Mouse (Mus musculus) heart, embryonic 15.5 days (tissue): ENCODE results near the gene Olfr824. TPM values are rescaled to one million over a fixed set of nuclear protein-coding genes. Genes with fewer than 3 reads are reported as not detected.

Experiments
- polyA plus RNA-seq: library from polyadenylated mRNA; unstranded; fragments of >200 nt; fragmentation: Nextera tagmentation; extraction: Ambion mirVana; gene quantifications from 2 replicates; pipeline ENCODE4 v1.2.1, GENCODE M21; 2015

Olfr824 gene
- polyA plus RNA-seq, 1 experiment from 2014 or later: not detected

Other genes with a start within 250 kb of the Olfr824 start
- not detected in 2 replicates for gene Olfr815, start 224.1 kb downstream of the Olfr824 start, polyA plus RNA-seq
- not detected in 2 replicates for gene Olfr816, start 214.4 kb downstream of the Olfr824 start, polyA plus RNA-seq
- gene Olfr818, start 180.9 kb downstream of the Olfr824 start, polyA plus RNA-seq: not detected in 2 replicates
- gene Olfr819, start 162.7 kb downstream of the Olfr824 start, polyA plus RNA-seq: not detected in 2 replicates
- not detected in 2 replicates for gene Olfr247, start 153.9 kb downstream of the Olfr824 start, polyA plus RNA-seq
- gene Gm10310, start 144.9 kb downstream of the Olfr824 start, polyA plus RNA-seq: not detected in 2 replicates
- not detected in 2 replicates for gene Olfr820, start 117.4 kb downstream of the Olfr824 start, polyA plus RNA-seq
- gene Olfr821, start 99.7 kb downstream of the Olfr824 start, polyA plus RNA-seq: not detected in 2 replicates
- gene Olfr822, start 58.8 kb downstream of the Olfr824 start, polyA plus RNA-seq: not detected in 2 replicates
- not detected in 2 replicates for gene Olfr823, start 14.6 kb downstream of the Olfr824 start, polyA plus RNA-seq
- gene Olfr825, start 36.8 kb upstream of the Olfr824 start, polyA plus RNA-seq: not detected in 2 replicates
- gene Olfr826, start 54.2 kb upstream of the Olfr824 start, polyA plus RNA-seq: not detected in 2 replicates
- not detected in 2 replicates for gene Olfr827, start 84.4 kb upstream of the Olfr824 start, polyA plus RNA-seq
- gene Neurod4, start 150.2 kb upstream of the Olfr824 start, polyA plus RNA-seq: not detected in 2 replicates
- 0.73 and 5.4 TPM in 2 replicates for gene Tespa1, start 192.9 kb upstream of the Olfr824 start, polyA plus RNA-seq